Mouse (Mus musculus) brain, embryonic 14.5 days (tissue): ENCODE measurements around the gene Gucy2e. TPM values are rescaled to one million over a fixed set of nuclear protein-coding genes. Genes with fewer than 3 reads are reported as not detected.

Source experiments
- DNase-seq: peaks from one replicate; pipeline ENCODE4 v3.0.0-alpha.2; 2011; ENCODE audit warnings: low read depth
- CTCF ChIP-seq: fragments of 200-500 bp; IDR thresholded peaks from 2 replicates; pipeline ENCODE4 v1.5.1; 2012; ENCODE audit warnings: inconsistent platforms, mild to moderate bottlenecking, moderate library complexity, borderline replicate concordance; ENCODE audit not compliant: insufficient read depth, insufficient read length; ENCODE audit errors: extremely low read depth
- POLR2A ChIP-seq: fragments of 200-500 bp; IDR thresholded peaks from 2 replicates; pipeline ENCODE4 v1.6.1; 2012; ENCODE audit warnings: mild to moderate bottlenecking, inconsistent platforms, borderline replicate concordance; ENCODE audit not compliant: poor library complexity, insufficient read depth, insufficient read length, severe bottlenecking; ENCODE audit errors: extremely low read depth
- polyA plus RNA-seq: library from polyadenylated mRNA; depleted of rRNA; stranded (reverse); fragments of >200 nt; gene quantifications from 2 replicates; pipeline ENCODE4 v1.2.3, GENCODE M21; 2012

Gene Gucy2e
- polyA plus RNA-seq, 1 experiment = 0.25 TPM

GRCm38 (mm10) chr11:69233141-69233540 is 3.7 kb downstream of the Gucy2e start:
- no peak for TF ChIP-seq CTCF
- TF ChIP-seq POLR2A = no peak
- no peak for DNase-seq

- TF ChIP-seq POLR2A = no peak
- TF ChIP-seq CTCF = no peak
- no peak for DNase-seq
Measured at GRCm38 (mm10) chr11:69230420-69230819, 6.4 kb downstream of the Gucy2e start.

- TF ChIP-seq POLR2A = no peak
- no peak for TF ChIP-seq CTCF
Measured at GRCm38 (mm10) chr11:69225715-69226114, 11.1 kb downstream of the Gucy2e start.

GRCm38 (mm10) chr11:69223101-69223500 is 13.7 kb downstream of the Gucy2e start:
- no peak for DNase-seq
- TF ChIP-seq POLR2A (no peak), CTCF (no peak)

More at GRCm38 (mm10) chr11:69225715-69226114, 11.1 kb downstream of the Gucy2e start:
- DNase-seq = no peak

- DNase-seq = no peak
- TF ChIP-seq POLR2A = no peak
- TF ChIP-seq CTCF = no peak
Measured at GRCm38 (mm10) chr11:69221070-69221469, 15.8 kb downstream of the Gucy2e start.

- TF ChIP-seq POLR2A = no peak
- no peak for TF ChIP-seq CTCF
- DNase-seq = no peak
Measured at GRCm38 (mm10) chr11:69218661-69219060, 18.2 kb downstream of the Gucy2e start.

- no peak for DNase-seq
- no peak for TF ChIP-seq CTCF
- no peak for TF ChIP-seq POLR2A
Measured at GRCm38 (mm10) chr11:69217411-69217810, 19.4 kb downstream of the Gucy2e start.

GRCm38 (mm10) chr11:69211431-69211830 is 25.4 kb downstream of the Gucy2e start:
- TF ChIP-seq POLR2A (no peak), CTCF (no peak)
- peak; percentile 92 for DNase-seq

GRCm38 (mm10) chr11:69202469-69203230 is 34.2 kb downstream of the Gucy2e start:
- no peak for DNase-seq
- no peak for TF ChIP-seq CTCF
- TF ChIP-seq POLR2A = no peak

GRCm38 (mm10) chr11:69200231-69200630 is 36.6 kb downstream of the Gucy2e start:
- TF ChIP-seq CTCF (no peak), POLR2A (no peak)
- DNase-seq = no peak

- TF ChIP-seq POLR2A = no peak
- TF ChIP-seq CTCF = no peak
- DNase-seq = no peak
Measured at GRCm38 (mm10) chr11:69199251-69199650, 37.6 kb downstream of the Gucy2e start.

GRCm38 (mm10) chr11:69197743-69198142 is 39.1 kb downstream of the Gucy2e start, which contains the start of gene Alox8:
Gene Alox8, minus strand, starts transcription at chr11:69197843.
- TF ChIP-seq POLR2A = no peak
- TF ChIP-seq CTCF = no peak

More at GRCm38 (mm10) chr11:69197743-69198142, 39.1 kb downstream of the Gucy2e start, which contains the start of gene Alox8:
- DNase-seq = no peak
